Mouse (Mus musculus) 3134 (cell line): ENCODE data around the gene Pdlim5.
"Not testable (repeated sequence)": the region's sequence is repeated elsewhere in the genome, so short reads cannot be mapped to it uniquely, and the experiment has no call there.

Source experiments
- DNase-seq: peaks from one replicate; pipeline ENCODE4 v3.0.0-alpha.2; 2011; ENCODE audit warnings: low spot score; ENCODE audit not compliant: insufficient read length; ENCODE audit errors: extremely low read depth

Pdlim5 gene

GRCm38 (mm10) chr3:142395520-142396193 lies at the start of gene Pdlim5:
Gene Pdlim5 (minus strand): TSS chr3:142395696.
- peak; percentile 98 for DNase-seq

GRCm38 (mm10) chr3:142443710-142444043 lies 48.2 kb upstream of the Pdlim5 start:
- DNase-seq, result no peak

- peak; percentile 38 for DNase-seq
These were observed 47.7 kb upstream of the Pdlim5 start for GRCm38 (mm10) chr3:142443006-142443709.

GRCm38 (mm10) chr3:142442161-142442560 lies 46.7 kb upstream of the Pdlim5 start:
- DNase-seq, result no peak

- no peak for DNase-seq
These were observed 45.6 kb upstream of the Pdlim5 start for GRCm38 (mm10) chr3:142441142-142441541.

- peak; percentile 10 for DNase-seq
These were observed 44.7 kb upstream of the Pdlim5 start for GRCm38 (mm10) chr3:142440191-142440590.

- peak; percentile 69 for DNase-seq
These were observed 44.1 kb upstream of the Pdlim5 start for GRCm38 (mm10) chr3:142439591-142440093.

GRCm38 (mm10) chr3:142438630-142439029 lies 43.1 kb upstream of the Pdlim5 start:
- not testable (repeated sequence) for DNase-seq

GRCm38 (mm10) chr3:142436824-142437223 lies 41.3 kb upstream of the Pdlim5 start:
- DNase-seq, result no peak

GRCm38 (mm10) chr3:142436212-142436611 lies 40.7 kb upstream of the Pdlim5 start:
- DNase-seq, result no peak

- DNase-seq, result no peak
These were observed 39.3 kb upstream of the Pdlim5 start for GRCm38 (mm10) chr3:142434786-142435168.

GRCm38 (mm10) chr3:142434127-142434785 lies 38.8 kb upstream of the Pdlim5 start:
- DNase-seq, result no peak

GRCm38 (mm10) chr3:142431481-142431880 lies 36.0 kb upstream of the Pdlim5 start:
- no peak for DNase-seq

- no peak for DNase-seq
These were observed 34.6 kb upstream of the Pdlim5 start for GRCm38 (mm10) chr3:142430048-142430447.

- DNase-seq, result no peak
These were observed 31.3 kb upstream of the Pdlim5 start for GRCm38 (mm10) chr3:142426806-142427205.

GRCm38 (mm10) chr3:142424134-142424533 lies 28.6 kb upstream of the Pdlim5 start:
- DNase-seq, result no peak

- no peak for DNase-seq
These were observed 28.0 kb upstream of the Pdlim5 start for GRCm38 (mm10) chr3:142423501-142423917.

- no peak for DNase-seq
These were observed 26.7 kb upstream of the Pdlim5 start for GRCm38 (mm10) chr3:142422229-142422628.

- no peak for DNase-seq
These were observed 26.0 kb upstream of the Pdlim5 start for GRCm38 (mm10) chr3:142421470-142421869.

GRCm38 (mm10) chr3:142417996-142418395 lies 22.5 kb upstream of the Pdlim5 start:
- no peak for DNase-seq

GRCm38 (mm10) chr3:142413345-142413885 lies 17.9 kb upstream of the Pdlim5 start:
- DNase-seq, result no peak
